Mouse (Mus musculus): ENCODE results near the gene Hoxb3.

The Hoxb3 gene

GRCm38 (mm10) chr11:96344061-96344877, 21.1 kb downstream of the Hoxb3 start:
- DNase-seq (ENCODE audit: low read depth, low spot score), result no peak
- H3K36me3 ChIP-seq (ENCODE audit: control insufficient read depth, insufficient read depth, low read length, poor library complexity, severe bottlenecking), result no peaks in the 10 kb centered on the region
- no peaks in the 10 kb centered on the region; the same call in 1 of the 2 replicates for H3K27me3 ChIP-seq (ENCODE audit: control insufficient read depth, insufficient read depth, low read length, poor library complexity, severe bottlenecking)

- H3K27me3 ChIP-seq (ENCODE audit: control insufficient read depth, insufficient read depth, low read length, poor library complexity, severe bottlenecking), result no peaks in the 10 kb centered on the region; the same call in 1 of the 2 replicates
- DNase-seq (ENCODE audit: low read depth, low spot score), result no peak
- H3K36me3 ChIP-seq (ENCODE audit: control insufficient read depth, insufficient read depth, low read length, poor library complexity, severe bottlenecking), result no peaks in the 10 kb centered on the region
These were observed 21.7 kb downstream of the Hoxb3 start for GRCm38 (mm10) chr11:96344878-96345159.

GRCm38 (mm10) chr11:96345220-96345892, 22.2 kb downstream of the Hoxb3 start:
- Histone ChIP-seq H3K36me3 (ENCODE audit: control insufficient read depth, insufficient read depth, low read length, poor library complexity, severe bottlenecking) (no peaks in the 10 kb centered on the region), H3K27me3 (ENCODE audit: control insufficient read depth, insufficient read depth, low read length, poor library complexity, severe bottlenecking) (no peaks in the 10 kb centered on the region)
- no peak for DNase-seq (ENCODE audit: low read depth, low spot score)

- no peak for DNase-seq (ENCODE audit: low read depth, low spot score)
- no peaks in the 10 kb centered on the region for H3K36me3 ChIP-seq (ENCODE audit: control insufficient read depth, insufficient read depth, low read length, poor library complexity, severe bottlenecking)
- H3K27me3 ChIP-seq (ENCODE audit: control insufficient read depth, insufficient read depth, low read length, poor library complexity, severe bottlenecking), result no peaks in the 10 kb centered on the region
These were observed 23.0 kb downstream of the Hoxb3 start for GRCm38 (mm10) chr11:96345893-96346806.

GRCm38 (mm10) chr11:96346916-96347520, 23.9 kb downstream of the Hoxb3 start:
- Histone ChIP-seq H3K36me3 (ENCODE audit: control insufficient read depth, insufficient read depth, low read length, poor library complexity, severe bottlenecking) (no peaks in the 10 kb centered on the region), H3K27me3 (ENCODE audit: control insufficient read depth, insufficient read depth, low read length, poor library complexity, severe bottlenecking) (no peaks in the 10 kb centered on the region)
- no peak for DNase-seq (ENCODE audit: low read depth, low spot score)

- Histone ChIP-seq H3K27me3 (ENCODE audit: control insufficient read depth, insufficient read depth, low read length, poor library complexity, severe bottlenecking) (no peaks in the 10 kb centered on the region), H3K36me3 (ENCODE audit: control insufficient read depth, insufficient read depth, low read length, poor library complexity, severe bottlenecking) (no peaks in the 10 kb centered on the region)
- DNase-seq (ENCODE audit: low read depth, low spot score), result no peak
These were observed 24.6 kb downstream of the Hoxb3 start for GRCm38 (mm10) chr11:96347717-96348116.

- Histone ChIP-seq H3K27me3 (ENCODE audit: control insufficient read depth, insufficient read depth, low read length, poor library complexity, severe bottlenecking) (no peaks in the 10 kb centered on the region), H3K36me3 (ENCODE audit: control insufficient read depth, insufficient read depth, low read length, poor library complexity, severe bottlenecking) (no peaks in the 10 kb centered on the region)
- no peak for DNase-seq (ENCODE audit: low read depth, low spot score)
These were observed 25.2 kb downstream of the Hoxb3 start for GRCm38 (mm10) chr11:96348141-96348928.

GRCm38 (mm10) chr11:96348988-96349387, 25.9 kb downstream of the Hoxb3 start:
- DNase-seq (ENCODE audit: low read depth, low spot score), result no peak
- Histone ChIP-seq H3K36me3 (ENCODE audit: control insufficient read depth, insufficient read depth, low read length, poor library complexity, severe bottlenecking) (no peaks in the 10 kb centered on the region), H3K27me3 (ENCODE audit: control insufficient read depth, insufficient read depth, low read length, poor library complexity, severe bottlenecking) (no peaks in the 10 kb centered on the region)

- H3K36me3 ChIP-seq (ENCODE audit: control insufficient read depth, insufficient read depth, low read length, poor library complexity, severe bottlenecking), result no peaks in the 10 kb centered on the region
- no peaks in the 10 kb centered on the region for H3K27me3 ChIP-seq (ENCODE audit: control insufficient read depth, insufficient read depth, low read length, poor library complexity, severe bottlenecking)
- no peak for DNase-seq (ENCODE audit: low read depth, low spot score)
These were observed 26.6 kb downstream of the Hoxb3 start for GRCm38 (mm10) chr11:96349491-96350340.

GRCm38 (mm10) chr11:96350341-96350624, 27.2 kb downstream of the Hoxb3 start, which contains the start of gene Hoxb2:
Hoxb2 (plus strand) TSS chr11:96350525.
- DNase-seq (ENCODE audit: low read depth, low spot score), result no peak
- Histone ChIP-seq H3K27me3 (ENCODE audit: control insufficient read depth, insufficient read depth, low read length, poor library complexity, severe bottlenecking) (no peaks in the 10 kb centered on the region), H3K36me3 (ENCODE audit: control insufficient read depth, insufficient read depth, low read length, poor library complexity, severe bottlenecking) (no peaks in the 10 kb centered on the region)

- Histone ChIP-seq H3K27me3 (ENCODE audit: control insufficient read depth, insufficient read depth, low read length, poor library complexity, severe bottlenecking) (no peaks in the 10 kb centered on the region), H3K36me3 (ENCODE audit: control insufficient read depth, insufficient read depth, low read length, poor library complexity, severe bottlenecking) (no peaks in the 10 kb centered on the region)
- DNase-seq (ENCODE audit: low read depth, low spot score), result no peak
These were observed 27.7 kb downstream of the Hoxb3 start for GRCm38 (mm10) chr11:96350791-96351190.

- Histone ChIP-seq H3K36me3 (ENCODE audit: control insufficient read depth, insufficient read depth, low read length, poor library complexity, severe bottlenecking) (no peaks in the 10 kb centered on the region), H3K27me3 (ENCODE audit: control insufficient read depth, insufficient read depth, low read length, poor library complexity, severe bottlenecking) (no peaks in the 10 kb centered on the region)
- no peak for DNase-seq (ENCODE audit: low read depth, low spot score)
These were observed 28.2 kb downstream of the Hoxb3 start for GRCm38 (mm10) chr11:96351312-96351711.

- DNase-seq (ENCODE audit: low read depth, low spot score), result no peak
- H3K27me3 ChIP-seq (ENCODE audit: control insufficient read depth, insufficient read depth, low read length, poor library complexity, severe bottlenecking), result no peaks in the 10 kb centered on the region
- H3K36me3 ChIP-seq (ENCODE audit: control insufficient read depth, insufficient read depth, low read length, poor library complexity, severe bottlenecking), result no peaks in the 10 kb centered on the region
These were observed 28.7 kb downstream of the Hoxb3 start for GRCm38 (mm10) chr11:96351831-96352230.
